Mouse (Mus musculus): ENCODE results near the gene Apba1.

Apba1 gene

DNA sequence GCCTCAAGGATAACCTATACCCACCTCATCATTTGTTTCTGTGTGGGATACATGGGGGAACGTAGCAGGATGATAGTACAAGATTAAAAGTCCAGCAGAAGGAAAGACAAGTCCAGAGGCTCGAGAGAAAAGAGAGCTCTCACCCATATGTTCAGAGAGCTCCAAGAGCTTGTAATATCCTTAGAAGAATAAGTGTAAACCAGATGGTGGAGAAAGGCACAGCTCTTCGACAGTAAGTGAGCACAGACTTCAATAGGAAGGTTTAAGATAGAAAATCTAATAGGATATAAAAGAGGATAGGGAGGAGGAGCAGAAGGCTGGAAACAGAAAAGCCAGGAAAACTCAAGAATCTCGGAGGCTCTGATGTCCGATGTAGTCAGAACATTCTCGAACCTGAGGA lies 115.8 kb downstream of the Apba1 start:
- no peak for DNase-seq (ENCODE audit: low spot score in 2 of 2)

DNA sequence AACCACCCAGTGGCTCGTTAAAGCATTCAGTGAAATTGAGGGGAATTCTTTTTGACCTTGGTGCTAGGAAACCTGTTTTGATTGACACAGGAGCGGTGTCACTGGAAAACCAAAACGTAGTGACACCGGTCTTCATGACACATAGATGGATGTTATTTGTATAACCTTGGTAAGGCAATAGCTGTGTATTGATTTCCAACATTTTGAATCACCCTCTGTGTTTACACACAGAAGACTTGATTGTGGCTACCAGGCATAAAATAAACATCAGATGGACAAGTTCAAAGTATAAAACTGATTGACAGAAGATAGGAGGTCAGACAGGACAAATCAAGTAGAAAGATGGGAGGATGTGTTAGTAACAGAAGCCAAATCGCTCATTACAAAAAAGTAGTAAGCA lies 117.1 kb downstream of the Apba1 start:
- DNase-seq (ENCODE audit: low spot score in 2 of 2): no peak

DNA sequence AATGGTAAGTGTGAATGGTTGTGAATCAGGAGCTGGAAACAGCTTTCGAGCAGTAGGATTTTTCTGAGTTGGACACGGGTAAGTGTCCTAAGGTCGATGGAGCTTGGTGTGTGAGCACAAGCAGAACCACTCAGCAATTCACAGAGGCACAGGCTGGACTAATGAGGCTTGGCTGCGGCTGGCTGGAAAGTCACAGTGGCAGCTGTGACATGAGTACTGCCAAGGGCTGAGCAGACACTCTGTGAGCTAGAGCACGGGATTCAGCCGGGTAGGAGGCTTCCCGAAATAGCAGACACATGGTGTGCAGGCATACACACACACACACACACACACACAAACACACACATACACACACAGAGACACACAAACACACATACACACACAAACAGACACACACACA lies 121.2 kb downstream of the Apba1 start:
- peak in 1 of 2 experiments; percentile 68 for DNase-seq (ENCODE audit: low spot score in 2 of 2)

DNA sequence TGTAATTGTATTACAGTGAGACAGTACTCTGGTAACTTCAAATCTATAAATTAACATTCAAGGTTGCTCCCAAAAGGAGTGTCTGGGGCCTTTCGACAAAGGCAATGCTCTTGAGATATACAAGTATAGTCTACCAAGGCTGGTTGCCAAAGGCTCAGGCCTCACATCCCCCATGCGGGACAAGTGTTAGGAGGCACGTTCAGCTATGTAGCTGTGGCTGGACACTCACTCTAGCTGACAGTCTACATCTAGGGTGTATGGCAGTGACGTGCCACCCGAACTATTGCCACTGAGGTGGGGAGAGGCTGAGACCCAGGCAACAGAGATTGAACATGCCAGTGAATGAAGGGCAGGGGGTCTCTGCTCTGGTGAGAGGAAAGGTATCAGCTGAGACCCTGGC lies 127.5 kb downstream of the Apba1 start:
- DNase-seq (ENCODE audit: low spot score in 2 of 2): no peak

DNA sequence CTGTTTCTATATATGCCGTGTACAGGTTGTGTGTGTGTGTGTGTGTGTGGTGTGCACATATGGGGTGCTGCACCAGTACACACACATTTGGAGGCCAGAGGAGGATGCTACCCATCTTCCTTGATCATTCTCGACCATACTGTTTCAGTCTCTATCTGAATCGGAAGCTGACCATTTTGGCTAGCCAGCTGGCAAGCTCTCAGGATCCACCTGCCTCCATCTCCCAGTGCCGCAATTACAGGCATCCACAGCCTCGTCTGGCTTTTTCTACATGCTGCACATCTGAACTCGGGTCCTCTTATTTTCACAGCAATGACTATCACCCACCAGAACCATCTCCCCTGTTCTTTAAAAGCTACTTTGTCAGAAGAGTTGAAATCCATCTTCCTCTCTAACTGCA lies 132.7 kb downstream of the Apba1 start:
- DNase-seq (ENCODE audit: low spot score in 2 of 2): no peak

DNA sequence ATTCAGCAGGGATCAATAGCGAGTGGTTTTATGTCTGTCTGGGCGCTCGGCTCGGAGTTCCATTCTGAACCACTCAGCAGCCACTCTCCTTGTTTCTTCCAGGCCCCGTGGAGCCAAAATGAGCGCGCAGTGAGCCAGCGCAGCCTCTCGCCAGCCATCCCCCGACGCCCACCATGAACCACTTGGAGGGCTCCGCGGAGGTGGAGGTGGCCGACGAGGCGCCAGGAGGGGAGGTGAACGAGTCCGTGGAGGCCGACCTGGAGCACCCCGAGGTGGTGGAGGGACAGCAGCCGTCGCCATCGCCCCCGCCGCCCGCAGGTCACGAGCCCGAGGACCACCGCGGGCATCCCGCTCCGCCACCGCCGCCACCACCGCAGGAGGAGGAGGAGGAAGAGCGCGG lies 133.9 kb downstream of the Apba1 start:
- DNase-seq (ENCODE audit: low spot score in 2 of 2): no peak

DNA sequence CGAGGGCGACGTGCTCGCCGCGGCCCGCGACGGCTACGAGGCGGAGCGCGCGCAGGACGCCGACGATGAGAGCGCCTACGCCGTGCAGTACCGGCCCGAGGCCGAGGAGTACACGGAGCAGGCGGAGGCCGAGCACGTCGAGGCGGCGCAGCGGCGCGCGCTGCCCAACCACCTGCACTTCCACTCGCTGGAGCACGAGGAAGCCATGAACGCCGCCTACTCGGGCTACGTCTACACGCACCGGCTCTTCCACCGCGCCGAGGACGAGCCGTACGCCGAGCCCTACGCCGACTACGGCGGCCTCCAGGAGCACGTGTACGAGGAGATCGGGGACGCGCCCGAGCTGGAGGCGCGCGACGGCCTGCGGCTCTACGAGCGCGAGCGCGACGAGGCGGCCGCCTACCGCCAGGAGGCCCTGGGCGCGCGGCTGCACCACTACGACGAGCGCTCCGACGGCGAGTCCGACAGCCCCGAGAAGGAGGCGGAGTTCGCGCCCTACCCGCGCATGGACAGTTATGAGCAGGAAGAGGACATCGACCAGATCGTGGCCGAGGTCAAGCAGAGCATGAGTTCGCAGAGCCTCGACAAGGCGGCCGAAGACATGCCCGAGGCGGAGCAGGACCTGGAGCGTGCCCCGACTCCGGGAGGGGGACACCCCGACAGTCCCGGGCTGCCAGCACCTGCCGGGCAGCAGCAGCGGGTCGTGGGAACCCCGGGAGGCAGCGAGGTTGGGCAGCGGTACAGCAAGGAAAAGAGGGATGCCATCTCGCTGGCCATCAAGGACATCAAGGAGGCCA lies 134.6 kb downstream of the Apba1 start:
- DNase-seq (ENCODE audit: low spot score in 2 of 2): peak; percentile 43 to 66

DNA sequence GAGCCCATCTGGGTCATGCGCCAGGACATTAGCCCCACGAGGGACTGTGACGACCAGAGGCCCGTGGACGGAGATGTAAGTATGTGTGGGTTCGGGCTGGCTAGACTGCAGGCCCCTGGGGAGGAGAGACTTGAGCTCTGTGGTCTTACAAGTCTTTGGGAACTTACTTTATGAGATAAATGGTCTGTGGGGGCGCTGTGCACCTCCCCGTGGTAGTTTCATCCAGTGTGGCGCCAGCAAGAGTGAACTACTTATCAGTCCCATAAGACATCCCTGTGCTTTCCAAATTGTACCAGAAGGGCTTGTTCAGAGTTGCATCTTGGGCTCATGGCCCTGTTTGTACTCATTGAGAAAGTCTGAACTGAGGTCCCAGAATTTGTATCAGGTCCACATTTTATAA lies 135.3 kb downstream of the Apba1 start:
- DNase-seq (ENCODE audit: low spot score in 2 of 2): no peak

DNA sequence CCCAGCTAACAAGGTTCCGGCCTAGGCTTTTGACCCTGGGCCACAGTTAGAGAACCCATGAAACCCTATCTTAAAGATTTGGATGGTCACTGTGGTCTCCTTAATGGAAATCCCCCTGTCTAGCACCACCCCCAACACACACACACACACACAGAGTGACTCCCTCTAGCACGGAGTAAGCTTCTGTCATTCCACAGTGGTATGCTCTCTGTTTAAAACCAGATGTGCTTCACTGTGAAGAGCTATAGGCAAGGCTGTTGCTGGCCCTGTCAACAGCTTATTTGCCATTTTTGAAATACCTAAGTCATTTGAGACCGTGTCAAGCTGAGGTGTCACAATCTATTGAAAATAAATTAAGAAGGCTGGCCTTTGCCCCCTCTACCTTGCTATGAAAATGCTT lies 136.1 kb downstream of the Apba1 start:
- DNase-seq (ENCODE audit: low spot score in 2 of 2): no peak

DNA sequence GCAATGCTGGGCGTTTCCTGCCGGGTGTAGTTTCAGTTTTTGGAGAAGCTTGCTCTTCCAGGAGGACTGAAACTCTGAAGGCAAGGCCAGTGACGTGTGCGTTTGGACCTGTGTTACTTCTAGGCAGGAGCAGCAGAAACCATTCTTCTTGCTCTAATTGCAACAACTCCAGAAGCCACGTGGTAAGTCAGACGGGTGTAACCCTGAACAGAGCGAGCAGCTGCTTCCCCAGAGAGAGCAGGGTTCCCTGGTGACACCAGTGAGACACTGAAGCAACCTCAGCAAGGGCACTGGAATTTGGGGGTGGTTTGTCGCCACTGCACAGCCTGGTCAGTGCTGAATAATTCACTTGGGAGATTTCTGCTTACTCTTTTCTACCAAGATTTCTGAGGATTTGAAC lies 138.2 kb downstream of the Apba1 start:
- no peak for DNase-seq (ENCODE audit: low spot score in 2 of 2)

DNA sequence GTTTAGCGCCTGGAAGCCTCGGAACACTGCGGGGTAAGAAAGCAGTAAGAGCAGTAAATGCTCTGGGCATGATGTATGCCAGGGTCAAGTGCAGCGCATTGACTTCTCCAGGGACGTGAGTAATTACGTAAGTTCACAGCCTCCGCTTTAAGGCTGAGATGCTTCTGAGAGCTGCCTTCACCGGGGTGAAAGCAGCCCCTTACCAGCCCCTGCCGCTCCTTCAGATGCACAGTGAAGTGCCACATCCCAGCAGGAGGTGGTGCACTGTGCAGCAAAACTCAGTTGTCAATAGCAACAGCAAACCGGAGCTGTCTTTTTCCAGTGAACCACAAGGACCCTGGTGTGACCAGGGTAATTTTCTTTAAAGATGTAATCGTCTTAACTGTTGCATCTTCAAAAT lies 139.8 kb downstream of the Apba1 start:
- DNase-seq (ENCODE audit: low spot score in 2 of 2): no peak

DNA sequence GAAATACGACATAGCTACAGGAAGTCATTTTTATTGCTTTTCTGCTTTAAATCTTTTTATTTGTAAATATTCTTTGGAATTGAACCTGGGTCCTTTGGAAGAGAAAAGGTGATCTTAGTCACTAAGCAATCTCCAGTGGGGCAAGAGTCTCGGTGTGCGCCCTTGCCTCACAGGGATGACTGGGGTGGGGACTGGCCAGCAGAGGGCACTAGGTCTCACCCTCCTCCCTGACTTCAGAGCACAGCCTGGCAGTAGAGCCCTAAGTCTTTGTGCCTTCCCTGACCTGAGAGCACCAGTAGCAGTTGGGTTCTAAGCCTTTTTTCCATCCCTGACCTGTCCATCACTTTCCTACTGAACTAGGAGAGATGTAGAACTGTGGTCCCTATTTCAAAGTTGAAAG lies 142.5 kb downstream of the Apba1 start:
- no peak for DNase-seq (ENCODE audit: low spot score in 2 of 2)

DNA sequence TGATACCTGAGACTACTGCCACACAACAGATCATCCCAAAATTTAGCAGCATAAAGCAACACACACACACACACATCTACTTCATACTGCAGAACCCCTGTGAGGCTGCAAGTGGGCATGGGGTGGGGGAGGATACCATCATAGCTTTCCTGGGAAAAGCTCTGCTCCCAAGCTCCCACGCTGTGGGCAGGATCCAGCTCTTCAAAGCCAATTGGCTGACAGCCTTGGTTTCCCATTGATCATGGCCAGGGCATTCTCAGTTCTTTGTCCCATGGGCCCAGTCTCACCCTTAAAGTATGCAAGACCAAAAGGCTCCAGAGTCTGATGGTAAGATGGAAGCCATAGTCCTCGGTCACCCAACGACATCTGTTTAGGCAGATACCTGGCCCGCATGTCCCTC lies 143.1 kb downstream of the Apba1 start:
- no peak for DNase-seq (ENCODE audit: low spot score in 2 of 2)

DNA sequence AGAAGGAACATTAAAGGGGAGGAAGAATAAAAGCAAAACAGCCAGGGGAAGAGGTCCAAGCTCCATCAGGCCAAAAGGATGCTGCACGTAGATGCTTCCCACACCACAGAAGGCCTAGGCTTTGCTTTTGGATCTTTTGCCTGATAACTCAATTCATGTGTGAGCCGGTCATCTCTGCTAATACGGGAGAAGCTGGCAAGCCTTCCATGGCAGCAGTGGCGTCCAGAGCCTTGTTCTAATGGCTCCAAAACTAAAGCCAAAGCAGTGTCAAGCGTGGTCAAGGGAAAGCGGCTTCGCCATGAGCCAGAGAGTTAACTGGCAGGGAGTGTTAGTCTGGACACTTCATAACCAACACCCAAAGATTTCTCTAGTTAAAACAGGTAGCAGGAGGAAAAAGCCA lies 144.4 kb downstream of the Apba1 start:
- no peak for DNase-seq (ENCODE audit: low spot score in 2 of 2)

DNA sequence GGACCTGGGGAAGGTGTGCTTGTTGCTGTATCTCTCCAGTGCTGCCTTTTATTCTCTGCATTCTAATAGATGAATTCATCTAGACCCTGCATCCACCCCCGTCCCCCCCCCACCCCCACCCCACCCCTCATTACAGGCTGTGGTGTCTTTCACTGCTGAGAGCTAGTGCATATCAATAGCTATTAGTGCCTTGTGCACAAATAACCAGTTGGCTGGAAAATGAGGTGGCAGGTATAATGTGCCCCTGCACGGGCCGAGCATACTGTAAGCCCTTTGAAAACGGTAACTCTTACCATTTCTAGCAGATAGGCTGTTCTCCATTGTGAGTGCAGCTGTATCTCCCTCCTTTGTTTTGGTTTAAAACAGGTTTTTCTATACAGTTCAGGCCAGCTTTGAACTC lies 146.2 kb downstream of the Apba1 start:
- DNase-seq (ENCODE audit: low spot score in 2 of 2): no peak

DNA sequence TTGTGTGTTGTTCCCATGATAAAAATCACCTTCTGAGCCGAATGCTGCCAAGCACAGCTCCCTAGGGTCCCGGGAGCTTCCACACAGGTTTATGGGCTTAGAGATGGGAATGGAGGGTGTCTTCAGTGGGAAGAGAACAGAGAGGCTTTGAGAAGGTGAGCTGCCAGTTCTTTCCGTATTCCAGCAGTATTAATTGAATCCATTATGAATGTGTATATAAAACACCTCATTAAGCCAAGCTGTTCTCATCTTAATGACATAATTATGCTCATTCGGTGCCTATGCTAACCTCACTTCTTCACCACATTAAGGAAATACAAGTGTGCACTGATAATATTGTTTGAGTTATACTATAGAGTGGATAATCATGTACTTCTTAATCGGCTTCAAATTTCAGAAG lies 147.1 kb downstream of the Apba1 start:
- DNase-seq (ENCODE audit: low spot score in 2 of 2): no peak

DNA sequence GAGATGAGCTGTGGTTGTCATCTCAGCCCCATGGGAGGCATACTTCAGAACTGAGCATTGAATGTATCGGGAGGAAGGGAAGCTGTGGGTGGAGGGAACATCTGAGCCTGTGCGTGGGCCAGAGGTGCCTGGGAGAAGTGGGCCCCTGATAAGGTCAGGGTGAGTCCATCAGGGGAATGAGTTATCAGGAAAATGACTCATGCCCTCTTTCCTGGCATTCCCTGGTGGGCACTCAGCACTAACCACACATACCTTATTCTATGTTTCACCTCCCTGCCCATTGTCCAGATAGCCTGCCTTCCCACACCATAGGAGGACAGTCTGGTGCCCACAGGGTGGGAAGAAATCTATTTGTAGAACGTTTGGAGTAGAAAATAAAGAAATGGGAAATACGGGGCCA lies 151.7 kb downstream of the Apba1 start:
- DNase-seq (ENCODE audit: low spot score in 2 of 2): no peak

DNA sequence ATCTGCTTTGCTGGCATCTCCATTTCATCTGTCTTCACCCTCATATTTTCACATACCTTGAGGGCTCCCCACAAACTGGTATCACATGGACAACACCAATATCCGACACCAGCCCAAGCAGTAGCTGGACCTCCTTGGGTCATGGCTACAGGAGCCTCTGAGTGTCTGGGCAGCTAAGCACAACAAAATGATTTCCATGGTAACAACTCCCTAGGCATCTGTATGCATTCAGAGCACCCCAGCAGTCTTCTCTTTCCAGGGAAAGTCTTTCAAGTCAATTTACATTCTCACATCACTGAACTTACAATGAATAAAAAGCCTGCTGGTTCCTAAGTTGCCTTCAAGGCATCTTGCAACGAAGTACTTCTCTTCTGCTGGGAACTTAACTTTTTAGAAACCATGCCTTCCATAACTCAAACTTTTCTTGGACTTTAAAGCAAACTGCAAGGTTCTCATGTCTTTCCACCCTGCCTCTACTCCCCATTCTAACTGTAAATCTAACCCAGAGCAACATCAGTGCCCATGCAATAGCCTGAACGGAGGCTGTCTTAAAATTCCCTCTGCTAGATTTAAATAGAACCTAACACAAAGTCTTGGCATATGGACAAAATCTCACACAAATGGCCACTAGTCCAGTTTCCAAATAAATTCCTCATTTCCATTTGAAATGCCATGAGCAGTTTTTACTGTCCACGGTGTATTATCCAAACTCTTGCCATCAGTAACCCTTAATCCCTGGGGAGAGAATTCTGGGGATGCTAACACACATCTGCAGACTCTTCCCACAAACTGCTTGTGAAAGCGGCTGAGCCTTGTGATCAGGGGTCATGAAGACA lies 160.9 kb downstream of the Apba1 start:
- DNase-seq (ENCODE audit: low spot score in 2 of 2): no peak

DNA sequence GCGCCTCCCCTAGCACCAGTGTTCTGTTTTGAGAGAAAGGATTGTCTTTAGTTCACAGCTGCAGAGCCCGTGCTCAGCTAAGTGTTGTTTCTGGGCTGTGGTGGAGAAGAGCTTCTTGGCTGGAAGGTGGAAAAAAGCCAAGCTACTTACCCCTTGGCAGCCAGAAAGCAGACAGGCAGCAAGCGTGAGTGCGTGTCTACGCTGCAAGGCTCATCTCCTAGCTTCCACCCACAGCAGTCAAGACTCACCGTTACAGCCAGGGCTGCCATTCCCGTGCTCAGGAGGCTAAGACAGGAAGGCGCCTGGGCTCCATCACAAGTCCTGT lies 161.5 kb downstream of the Apba1 start:
- no peak for DNase-seq (ENCODE audit: low spot score in 2 of 2)

DNA sequence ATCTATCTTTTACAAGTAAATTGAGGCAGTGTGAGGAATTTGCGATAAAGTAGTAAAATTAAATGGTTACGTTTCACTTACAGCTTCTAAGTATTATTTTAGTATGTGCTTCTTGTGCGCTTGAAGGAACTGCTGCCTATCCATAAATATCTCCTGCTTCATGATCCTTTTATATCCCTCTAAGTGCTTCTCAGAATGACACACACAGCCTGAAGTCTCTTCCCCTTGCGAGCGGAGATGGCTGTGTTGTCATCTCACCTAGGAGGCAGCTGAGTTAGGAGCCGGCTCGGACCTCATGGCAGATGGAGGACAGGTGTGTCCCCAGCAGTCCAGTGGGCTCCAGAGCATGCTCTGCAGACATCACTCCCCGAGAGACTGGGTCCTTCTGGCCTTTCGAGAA lies 163.9 kb downstream of the Apba1 start:
- DNase-seq (ENCODE audit: low spot score in 2 of 2): peak; percentile 30 to 46

DNA sequence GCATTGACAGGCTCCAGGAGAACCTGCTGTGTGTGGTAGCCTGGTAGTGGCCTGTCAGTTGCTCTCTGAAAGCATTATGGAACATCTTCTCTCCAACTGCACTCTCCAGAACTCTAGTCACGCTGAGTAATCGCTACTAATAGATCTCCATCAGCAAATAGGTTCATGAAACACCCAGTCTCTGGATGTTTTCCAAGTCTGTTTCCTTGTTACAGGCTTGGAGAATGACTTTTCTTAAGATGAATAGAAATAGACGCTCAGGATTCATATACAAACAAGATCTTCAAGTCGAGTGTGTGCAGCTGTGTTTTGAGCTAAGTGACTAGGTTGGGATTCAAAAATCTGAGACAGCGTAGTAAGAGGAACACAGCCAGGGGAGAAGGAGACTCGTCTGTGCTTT lies 165.4 kb downstream of the Apba1 start:
- no peak for DNase-seq (ENCODE audit: low spot score in 2 of 2)

DNA sequence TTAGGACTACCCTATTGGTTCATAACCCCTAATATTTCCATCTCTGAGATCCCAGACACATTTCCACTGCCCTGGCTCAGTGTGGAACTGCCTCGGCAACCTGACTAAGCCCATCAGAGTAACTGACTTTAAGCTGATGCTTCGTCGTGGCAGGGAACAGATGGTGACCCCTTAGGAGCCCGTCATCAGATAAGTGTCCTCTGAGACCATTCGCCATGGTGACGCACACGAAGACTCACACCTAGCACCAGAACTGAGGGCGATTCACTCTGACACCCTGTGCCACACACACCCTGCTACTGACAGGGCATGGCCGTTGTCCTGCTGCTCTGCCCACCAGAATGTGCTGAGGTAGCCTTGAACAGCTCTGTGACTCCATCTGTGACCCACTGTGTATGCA lies 166.1 kb downstream of the Apba1 start:
- DNase-seq (ENCODE audit: low spot score in 2 of 2): no peak

DNA sequence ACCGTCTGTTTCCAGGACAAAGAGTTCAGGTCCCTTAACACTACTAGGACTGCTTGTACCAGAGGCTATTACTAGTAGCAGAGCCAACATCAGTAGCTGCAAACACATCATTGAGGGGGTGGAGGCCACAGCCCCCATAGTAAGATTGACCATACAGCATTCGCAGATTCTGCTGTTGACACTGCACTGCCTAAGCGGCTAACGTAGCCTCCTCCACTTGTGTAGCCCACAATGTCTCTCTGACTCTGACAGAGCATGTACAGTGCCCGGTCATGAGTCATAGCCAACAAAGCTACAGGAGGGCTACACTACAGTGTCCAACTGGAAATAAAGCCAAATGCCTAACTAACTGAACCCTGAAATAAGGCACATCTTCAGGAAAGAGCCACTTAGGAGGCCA lies 166.9 kb downstream of the Apba1 start:
- no peak for DNase-seq (ENCODE audit: low spot score in 2 of 2)

DNA sequence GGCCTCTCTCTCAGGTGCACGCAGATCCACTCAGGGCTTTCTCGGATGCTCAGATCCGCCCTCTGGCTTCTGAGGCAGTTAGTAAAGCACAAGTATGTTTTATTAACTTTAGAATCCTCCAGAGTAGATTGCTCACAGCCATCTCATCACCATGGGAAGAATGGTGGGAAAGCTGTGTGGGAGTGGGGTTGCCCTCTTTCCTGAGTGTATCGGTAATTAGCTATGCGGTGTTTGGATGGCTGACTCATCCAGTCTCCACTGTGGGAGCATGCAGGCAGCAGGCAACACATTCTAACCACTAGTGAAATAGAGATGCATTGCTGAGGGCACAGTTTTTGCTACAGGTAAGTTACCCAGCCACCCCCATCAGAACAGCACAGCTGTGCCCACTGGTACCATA lies 172.1 kb downstream of the Apba1 start:
- DNase-seq (ENCODE audit: low spot score in 2 of 2): peak; percentile 51 to 55
